Mouse (Mus musculus) kidney, postnatal 25 days (tissue): ENCODE data around the gene Ankar.

ENCODE experiments used
- DNase-seq, 2 experiments: peaks; one replicate each; pipeline ENCODE4 v3.0.0; 2021; ENCODE audit warnings: mixed read lengths in 2 of 2

Gene Ankar

GRCm38 (mm10) chr1:72700479-72700878, at the start of gene Ankar:
Gene Ankar, minus strand, starts transcription at chr1:72700579.
- DNase-seq, result no peak

DNA sequence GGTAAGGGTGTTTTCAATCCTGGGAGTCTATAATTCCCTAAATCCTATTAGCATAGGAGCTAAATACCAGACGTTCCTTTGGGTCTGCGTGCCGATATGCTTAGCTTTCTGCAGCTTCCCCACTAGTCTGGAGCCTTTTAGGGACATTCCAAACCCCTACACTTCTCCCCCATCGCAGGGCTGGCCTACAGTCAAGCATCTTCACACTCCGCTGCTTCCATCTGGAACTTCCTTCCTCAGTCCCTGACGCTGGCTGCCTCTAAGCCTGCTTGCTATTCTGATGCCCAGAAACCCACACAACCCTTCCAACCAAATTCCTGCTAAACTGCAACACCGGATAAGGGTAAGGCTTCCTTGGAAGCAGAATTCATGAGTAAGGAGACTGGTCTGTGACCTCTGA, 46.0 kb upstream of the Ankar start:
- DNase-seq, result peak; percentile 7 to 47

DNA sequence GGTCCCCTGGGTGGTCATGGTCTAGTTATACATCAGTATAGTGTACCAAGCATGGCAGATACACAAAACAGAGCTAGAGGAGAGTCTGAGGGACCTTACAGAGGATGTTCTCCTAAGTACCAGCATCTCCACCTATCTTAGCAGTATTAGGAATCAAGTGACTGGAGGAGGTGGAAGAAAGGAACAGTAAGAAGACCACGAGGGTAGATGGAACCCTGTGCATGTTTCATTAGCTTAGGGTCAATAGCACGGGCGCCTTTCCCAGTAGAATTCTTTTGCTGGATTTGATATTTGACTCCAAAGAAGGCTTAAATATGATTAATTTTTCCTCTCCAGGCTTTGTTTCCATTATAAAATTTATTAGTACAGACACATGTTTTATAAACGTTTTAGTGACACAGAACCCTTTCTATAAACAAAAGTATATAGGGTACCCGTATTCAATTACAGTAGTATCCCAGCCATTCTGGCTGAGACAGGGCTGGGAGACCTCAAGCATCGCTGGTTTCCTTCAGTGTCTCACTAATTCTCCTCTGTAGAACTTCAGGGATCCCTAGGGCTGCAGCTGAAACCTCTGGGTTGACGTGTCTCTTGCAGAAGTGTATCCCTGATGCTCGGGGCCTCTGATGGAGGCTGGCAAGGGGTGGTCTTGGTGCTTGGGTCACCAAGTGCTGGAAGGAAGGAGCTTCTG, 44.6 kb upstream of the Ankar start:
- no peak for DNase-seq

DNA sequence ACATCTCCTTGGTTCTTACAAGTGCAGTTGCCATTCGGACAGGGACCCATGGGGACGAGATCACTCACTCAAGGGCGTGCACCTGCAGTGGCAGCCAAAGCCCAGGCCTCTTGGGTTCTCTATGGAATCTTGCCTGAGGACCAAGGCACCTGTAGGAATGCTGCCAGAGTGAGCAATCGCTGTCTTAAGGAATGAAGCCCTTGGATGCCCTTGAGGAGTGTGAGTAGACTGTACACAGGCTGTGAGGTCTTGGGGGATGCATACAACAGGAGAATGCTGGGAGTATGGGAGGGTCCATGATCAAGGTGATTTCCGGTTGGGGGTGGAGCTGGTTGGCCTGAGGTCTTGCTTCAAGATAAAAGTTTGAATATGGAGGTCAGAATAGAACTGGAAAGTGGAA, 41.0 kb upstream of the Ankar start:
- no peak for DNase-seq

GRCm38 (mm10) chr1:72739681-72740063, 39.3 kb upstream of the Ankar start:
- DNase-seq, result no peak

- peak; percentile 81 to 83 for DNase-seq
Observed at GRCm38 (mm10) chr1:72738946-72739680, 38.7 kb upstream of the Ankar start.

- peak in 1 of 2 experiments; percentile 40 for DNase-seq
Observed at GRCm38 (mm10) chr1:72736397-72737125, 36.2 kb upstream of the Ankar start.

GRCm38 (mm10) chr1:72733191-72733691, 32.9 kb upstream of the Ankar start:
- DNase-seq, result no peak

GRCm38 (mm10) chr1:72730126-72730525, 29.7 kb upstream of the Ankar start:
- DNase-seq, result no peak

- DNase-seq, result no peak
Observed at GRCm38 (mm10) chr1:72728781-72729180, 28.4 kb upstream of the Ankar start.

- DNase-seq, result no peak
Observed at GRCm38 (mm10) chr1:72725941-72726340, 25.6 kb upstream of the Ankar start.

DNA sequence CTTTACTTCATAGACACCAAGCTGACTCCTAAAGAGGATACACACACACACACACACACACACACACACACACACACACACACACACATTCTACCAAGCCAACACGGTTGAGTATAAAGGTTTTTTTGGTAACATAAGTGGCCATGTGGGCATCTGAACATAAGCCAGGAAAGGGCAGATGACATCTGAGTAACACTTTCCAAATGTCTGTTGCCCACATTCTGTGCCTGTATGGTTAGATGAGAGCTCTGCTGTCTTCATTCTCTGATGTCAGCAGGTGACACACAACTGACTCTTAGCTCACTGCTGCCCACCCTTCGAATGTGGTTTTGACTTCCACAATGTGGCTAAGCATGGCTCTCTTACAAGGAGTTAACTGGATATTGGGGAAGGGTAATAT, 24.0 kb upstream of the Ankar start:
- no peak for DNase-seq

DNA sequence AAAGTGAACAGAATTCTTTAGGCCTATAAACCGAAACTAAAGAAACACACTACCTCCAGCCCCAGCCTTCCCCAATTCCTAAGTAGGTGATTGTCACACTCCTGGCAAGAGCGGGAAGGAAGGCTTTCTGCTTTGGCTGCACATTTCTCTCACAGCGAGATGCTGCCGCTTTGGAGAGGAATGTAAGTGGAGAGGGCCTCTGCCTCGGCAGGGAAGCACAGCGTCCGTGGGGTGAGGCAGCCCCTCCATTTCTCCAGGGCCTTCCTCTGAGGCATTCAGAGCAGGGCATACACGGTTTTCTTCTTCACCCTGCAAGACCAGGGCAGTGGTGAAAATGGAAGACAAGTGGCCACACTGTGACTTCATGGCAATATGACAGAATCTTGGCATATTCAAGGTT, 22.3 kb upstream of the Ankar start:
- no peak for DNase-seq

DNA sequence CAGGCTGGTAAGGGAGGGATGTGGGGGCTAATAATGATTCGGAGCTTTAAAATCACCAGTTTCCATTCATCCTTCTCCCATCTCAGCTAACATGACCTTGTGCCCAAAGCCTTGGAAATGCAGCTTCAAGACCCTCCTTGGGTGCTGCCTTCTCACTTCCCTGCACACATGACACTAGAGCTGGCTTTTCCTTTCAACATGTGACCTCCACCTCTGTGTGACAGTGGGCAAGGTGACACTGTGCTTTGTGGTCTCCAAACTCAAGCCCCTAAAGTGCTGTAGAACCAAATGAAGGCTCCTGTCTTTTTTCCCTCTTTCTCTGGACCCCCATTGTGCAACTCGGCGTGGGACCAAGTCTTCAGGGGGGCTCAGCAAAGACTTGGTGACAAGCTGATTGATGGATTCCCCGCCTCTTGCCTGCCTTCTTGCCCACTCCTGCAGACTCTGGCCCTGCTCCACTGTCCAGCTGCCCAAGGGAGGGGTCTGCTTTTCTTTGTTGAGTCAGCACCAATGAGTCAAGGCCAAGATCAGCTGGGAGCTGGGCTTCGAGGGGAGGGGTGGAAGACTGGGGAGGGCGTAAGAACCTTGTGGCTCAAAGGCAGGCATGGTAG, 19.8 kb upstream of the Ankar start:
- no peak for DNase-seq

GRCm38 (mm10) chr1:72718846-72719245, 18.5 kb upstream of the Ankar start:
- DNase-seq, result peak; percentile 78 to 79

DNA sequence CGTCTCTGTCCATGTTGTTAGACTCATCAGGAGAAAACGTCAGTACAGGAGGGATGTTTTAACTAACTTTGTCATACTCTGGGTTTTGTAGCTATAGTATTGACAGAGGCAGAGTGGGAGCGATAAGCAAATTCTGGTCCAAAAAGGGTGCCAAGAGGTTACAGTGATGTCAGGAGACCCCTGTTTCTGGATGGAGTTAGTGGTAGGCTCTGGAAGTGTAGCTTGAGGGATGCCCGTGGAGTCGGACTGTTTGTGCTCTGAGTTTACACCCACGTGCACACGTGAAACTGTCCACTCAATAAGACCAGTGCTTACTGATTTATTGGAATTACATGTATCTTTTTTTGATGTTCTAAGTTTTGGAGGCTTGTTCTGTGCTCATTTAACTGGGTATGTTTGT, 17.2 kb upstream of the Ankar start:
- no peak for DNase-seq

- DNase-seq, result peak; percentile 72 to 92
Observed at GRCm38 (mm10) chr1:72716926-72717325, 16.5 kb upstream of the Ankar start.

DNA sequence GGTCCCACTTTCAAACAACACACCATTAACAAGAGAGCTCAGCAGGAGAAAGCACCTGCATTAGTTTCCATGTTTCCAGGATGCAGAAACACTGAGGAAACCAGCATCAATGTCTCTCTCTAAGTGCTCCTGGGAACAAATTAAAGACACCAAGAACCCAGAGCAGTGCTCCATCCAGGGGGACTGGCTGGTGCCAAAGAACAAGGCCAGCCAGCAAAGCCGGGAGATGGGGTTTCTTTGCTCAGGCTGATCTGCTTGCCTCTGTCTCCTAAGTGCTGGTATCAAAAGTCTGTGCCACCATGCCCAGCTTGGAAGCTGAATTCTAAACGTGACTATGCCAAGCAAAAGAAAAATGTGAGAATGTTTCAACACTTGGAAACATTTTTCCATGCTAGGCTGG, 16.0 kb upstream of the Ankar start:
- no peak for DNase-seq

- DNase-seq, result no peak
Observed at GRCm38 (mm10) chr1:72715593-72716361, 15.4 kb upstream of the Ankar start.

DNA sequence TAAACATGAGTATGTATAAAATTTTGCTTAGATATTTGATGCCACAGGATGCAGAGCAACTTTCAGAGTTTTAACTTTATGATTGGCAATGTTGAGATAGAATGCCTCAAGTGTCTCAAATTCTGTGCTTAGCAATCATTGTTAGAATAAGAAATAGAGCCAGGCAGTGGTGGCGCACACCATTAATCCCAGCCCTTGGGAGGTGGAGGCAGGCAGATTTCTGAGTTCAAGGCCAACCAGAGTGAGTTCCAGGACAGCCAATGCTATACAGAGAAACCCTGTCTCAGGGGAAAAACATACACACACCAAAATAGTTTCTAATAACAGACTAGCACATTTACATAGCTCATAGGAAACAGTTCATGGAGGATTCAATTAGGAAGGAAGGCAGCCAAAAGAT, 14.7 kb upstream of the Ankar start:
- no peak for DNase-seq

- DNase-seq, result peak in 1 of 2 experiments; percentile 12
Observed at GRCm38 (mm10) chr1:72714547-72714946, 14.2 kb upstream of the Ankar start.

DNA sequence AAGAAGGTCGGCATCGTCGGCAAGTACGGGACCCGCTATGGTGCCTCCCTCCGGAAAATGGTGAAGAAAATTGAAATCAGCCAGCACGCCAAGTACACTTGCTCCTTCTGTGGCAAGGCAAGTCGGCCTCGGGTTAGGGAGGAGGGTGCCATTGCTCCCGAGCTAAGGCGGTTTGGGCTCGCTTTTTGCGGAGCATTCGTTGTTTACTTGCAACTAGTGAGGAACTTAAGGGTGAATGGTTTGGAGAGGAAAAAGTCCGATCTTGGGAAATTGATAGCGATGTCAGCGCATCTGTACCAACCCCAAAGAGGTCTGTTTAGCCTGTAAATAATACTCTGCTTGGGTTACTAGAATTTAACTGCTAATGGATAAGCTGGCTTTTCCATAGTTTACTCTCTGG, 11.3 kb upstream of the Ankar start:
- DNase-seq, result no peak
